Mouse (Mus musculus) MEL (cell line): Measurements from ENCODE around the gene Slc1a1. TPM values are rescaled to one million over a fixed set of nuclear protein-coding genes. Genes with fewer than 3 reads are reported as not detected.

ENCODE experiments used
- DNase-seq: peaks from one replicate; pipeline ENCODE4 v3.0.0; 2011; ENCODE audit warnings: low read depth, low spot score
- H3K27ac ChIP-seq: 2 replicates; pipeline ENCODE4 v1.5.1; 2012; ENCODE audit warnings: low read depth, mild to moderate bottlenecking, control low read depth, low read length, moderate library complexity; ENCODE audit not compliant: control insufficient read depth
- H3K27me3 ChIP-seq, 2 experiments: fragments of 150-350 bp in 1 of 2; sonication (generic) in 1 of 2; 2 replicates each; pipeline ENCODE4 v1.6.1; 2012; ENCODE audit warnings: low read length in 2 of 2, mild to moderate bottlenecking in 2 of 2, improper control_type of control experiment in 1 of 2, moderate library complexity in 1 of 2; ENCODE audit not compliant: insufficient read depth in 2 of 2, control insufficient read depth in 1 of 2
- H3K36me3 ChIP-seq, 2 experiments: 2 replicates each; pipeline ENCODE4 v1.6.1; 2012 to 2014; ENCODE audit warnings: low read length in 2 of 2, improper control_type of control experiment in 1 of 2, inconsistent platforms in 1 of 2, mild to moderate bottlenecking in 1 of 2; ENCODE audit not compliant: insufficient read depth in 2 of 2, control insufficient read depth in 1 of 2
- H3K4me1 ChIP-seq, 2 experiments: fragments of 150-350 bp in 1 of 2; sonication (generic) in 1 of 2; 2 replicates each; pipeline ENCODE4 v1.6.1; 2012; ENCODE audit warnings: low read length in 2 of 2, improper control_type of control experiment in 1 of 2, mild to moderate bottlenecking in 1 of 2; ENCODE audit not compliant: insufficient read depth in 2 of 2, control insufficient read depth in 1 of 2
- H3K4me3 ChIP-seq, 2 experiments: fragments of 150-350 bp in 1 of 2; sonication (generic) in 1 of 2; 2 replicates each; pipeline ENCODE4 v1.5.1; 2012; ENCODE audit warnings: low read depth in 2 of 2, low read length in 2 of 2, mild to moderate bottlenecking in 2 of 2, moderate library complexity in 2 of 2, control low read depth in 1 of 2, improper control_type of control experiment in 1 of 2; ENCODE audit not compliant: control insufficient read depth in 1 of 2, insufficient read depth in 1 of 2
- H3K79me2 ChIP-seq: 2 replicates; pipeline ENCODE4 v1.6.1; 2012; ENCODE audit warnings: mild to moderate bottlenecking, low read length, moderate library complexity; ENCODE audit not compliant: control insufficient read depth, poor library complexity, insufficient read depth
- H3K9ac ChIP-seq: 2 replicates; pipeline ENCODE4 v1.6.1; 2012; ENCODE audit warnings: low read depth, mild to moderate bottlenecking, control low read depth, low read length, moderate library complexity; ENCODE audit not compliant: control insufficient read depth, poor library complexity, severe bottlenecking
- H3K9me3 ChIP-seq: fragments of 150-350 bp; sonication (generic); replicated peaks from 2 replicates; pipeline ENCODE4 v1.6.1; 2012; ENCODE audit warnings: mild to moderate bottlenecking, low read length, improper control_type of control experiment, moderate library complexity; ENCODE audit not compliant: insufficient read depth
- CHD2 ChIP-seq: IDR thresholded peaks from 2 replicates; pipeline ENCODE4 v1.6.1; 2011; ENCODE audit warnings: low read length, improper control_type of control experiment
- E2F4 ChIP-seq: IDR thresholded peaks from 2 replicates; pipeline ENCODE4 v1.6.1; 2011; ENCODE audit warnings: low read depth, low read length, improper control_type of control experiment, borderline replicate concordance
- EP300 ChIP-seq, 2 experiments: IDR thresholded peaks; 2 replicates each; pipeline ENCODE4 v1.6.1; 2011; ENCODE audit warnings: improper control_type of control experiment in 2 of 2, low read length in 2 of 2, low read depth in 1 of 2, mild to moderate bottlenecking in 1 of 2
- GABPA ChIP-seq: IDR thresholded peaks from 2 replicates; pipeline ENCODE4 v1.6.1; 2012; ENCODE audit warnings: low read depth, mild to moderate bottlenecking, inconsistent platforms, low read length, improper control_type of control experiment, moderate library complexity
- JUND ChIP-seq: IDR thresholded peaks from 2 replicates; pipeline ENCODE4 v1.6.1; 2011; ENCODE audit warnings: low read depth, mild to moderate bottlenecking, improper control_type of control experiment, low read length
- KAT2A ChIP-seq: conservative IDR thresholded peaks from 2 replicates; pipeline ENCODE4 v1.6.1; 2012; ENCODE audit warnings: low read depth, low read length, improper control_type of control experiment, inconsistent platforms
- MAX ChIP-seq: IDR thresholded peaks from 2 replicates; pipeline ENCODE4 v1.6.1; 2011; ENCODE audit warnings: low read length, improper control_type of control experiment
- MEF2A ChIP-seq: IDR thresholded peaks from 2 replicates; pipeline ENCODE4 v1.6.1; 2014; ENCODE audit warnings: low read depth, mild to moderate bottlenecking, inconsistent platforms, low read length, improper control_type of control experiment; ENCODE audit not compliant: poor library complexity, insufficient replicate concordance, severe bottlenecking; ENCODE audit errors: extremely low read depth
- MYB ChIP-seq: IDR thresholded peaks from 2 replicates; pipeline ENCODE4 v1.6.1; 2011; ENCODE audit warnings: mild to moderate bottlenecking, low read depth, low read length, improper control_type of control experiment
- MYC ChIP-seq: IDR thresholded peaks from 2 replicates; pipeline ENCODE4 v1.6.1; 2011; ENCODE audit warnings: low read depth, mild to moderate bottlenecking, low read length, improper control_type of control experiment, moderate library complexity
- NRF1 ChIP-seq: IDR thresholded peaks from 2 replicates; pipeline ENCODE4 v1.6.1; 2014; ENCODE audit warnings: low read depth, mild to moderate bottlenecking, inconsistent platforms, low read length, improper control_type of control experiment, moderate library complexity; ENCODE audit not compliant: poor library complexity, insufficient read depth, severe bottlenecking
- POLR2AphosphoS5 ChIP-seq: IDR thresholded peaks from 2 replicates; pipeline ENCODE4 v1.6.1; 2012; ENCODE audit warnings: low read depth, borderline replicate concordance, mild to moderate bottlenecking, inconsistent platforms, low read length, moderate library complexity, mixed read lengths
- SIN3A ChIP-seq: IDR thresholded peaks from 2 replicates; pipeline ENCODE4 v1.6.1; 2012; ENCODE audit warnings: low read length, improper control_type of control experiment, inconsistent platforms
- TAL1 ChIP-seq: IDR thresholded peaks from 2 replicates; pipeline ENCODE4 v1.6.1; 2012; ENCODE audit warnings: mild to moderate bottlenecking, inconsistent platforms, low read length, moderate library complexity, mixed read lengths
- TCF12 ChIP-seq: IDR thresholded peaks from 2 replicates; pipeline ENCODE4 v1.6.1; 2014; ENCODE audit warnings: low read depth, mild to moderate bottlenecking, inconsistent platforms, low read length, improper control_type of control experiment, moderate library complexity
- UBTF ChIP-seq: IDR thresholded peaks from 2 replicates; pipeline ENCODE4 v1.6.1; 2012; ENCODE audit warnings: low read depth, mild to moderate bottlenecking, inconsistent platforms, low read length, improper control_type of control experiment, moderate library complexity, borderline replicate concordance; ENCODE audit not compliant: insufficient read depth
- ZMIZ1 ChIP-seq: IDR thresholded peaks from 2 replicates; pipeline ENCODE4 v1.6.1; 2012; ENCODE audit warnings: low read depth, mild to moderate bottlenecking, inconsistent platforms, low read length, improper control_type of control experiment, moderate library complexity
- ZNF384 ChIP-seq: IDR thresholded peaks from 2 replicates; pipeline ENCODE4 v1.6.1; 2012; ENCODE audit warnings: low read depth, mild to moderate bottlenecking, inconsistent platforms, low read length, improper control_type of control experiment
- polyA plus RNA-seq, 2 experiments: library from polyadenylated mRNA; stranded (reverse) in 1 of 2; unstranded in 1 of 2; fragments of >175 nt in 1 of 2; fragments of >200 nt in 1 of 2; gene quantifications; 2 replicates each; pipeline versions ENCODE4 v1.2.1 to v1.2.4; 2012; ENCODE audit warnings: low replicate concordance in 2 of 2, low read depth in 1 of 2; ENCODE audit not compliant: insufficient read length in 2 of 2, insufficient read depth in 1 of 2, missing spikeins in 1 of 2
- total RNA-seq: library from RNA; depleted of rRNA; stranded (reverse); fragments of 300-350 nt; gene quantifications from 2 replicates; pipeline ENCODE4 v1.2.3, GENCODE M21; 2012

The Slc1a1 gene
- total and polyA plus RNA-seq, 3 experiments = 0.07 TPM; not detected in 2

GRCm38 (mm10) chr19:28852001-28852400 is 17.2 kb downstream of the Slc1a1 start:
- no peaks in the 10 kb centered on the region for H3K9me3 ChIP-seq
- H3K27ac ChIP-seq = no peak overlapping the region
- no peaks in the 10 kb centered on the region for H3K27me3 ChIP-seq
- no peak overlapping the region for H3K4me3 ChIP-seq
- no peak for DNase-seq
- H3K4me1 ChIP-seq = no peaks in the 10 kb centered on the region
- TF ChIP-seq UBTF (no peak), MYC (no peak), ZNF384 (no peak), GABPA (no peak), SIN3A (no peak), JUND (no peak), MAX (no peak), NRF1 (no peak)
- H3K79me2 ChIP-seq = no peaks in the 10 kb centered on the region
- no peaks in the 10 kb centered on the region for H3K36me3 ChIP-seq
- no peak overlapping the region for H3K9ac ChIP-seq

GRCm38 (mm10) chr19:28854831-28855230 is 20.0 kb downstream of the Slc1a1 start:
- Histone ChIP-seq H3K27me3 (no peaks in the 10 kb centered on the region), H3K36me3 (no peaks in the 10 kb centered on the region), H3K27ac (no peak overlapping the region), H3K4me1 (no peaks in the 10 kb centered on the region), H3K79me2 (no peaks in the 10 kb centered on the region), H3K9ac (no peak overlapping the region), H3K4me3 (no peak overlapping the region), H3K9me3 (no peaks in the 10 kb centered on the region)
- no peak for DNase-seq
- TF ChIP-seq JUND (no peak), TCF12 (no peak), KAT2A (no peak), ZMIZ1 (no peak), TAL1 (no peak), POLR2AphosphoS5 (no peak), E2F4 (no peak), EP300 (IDR thresholded peaks at IDR 0.05; ENCODE audit: low read depth in 1 of 2, low read length in 2 of 2) (no peak)

- no peak overlapping the region for H3K4me3 ChIP-seq
- no peak for TF ChIP-seq POLR2AphosphoS5
- no peak for TF ChIP-seq CHD2
- no peak for TF ChIP-seq MYB
- no peak for TF ChIP-seq MEF2A
- H3K36me3 ChIP-seq = no peaks in the 10 kb centered on the region
- no peak for DNase-seq
- H3K79me2 ChIP-seq = no peaks in the 10 kb centered on the region
- H3K9me3 ChIP-seq = no peaks in the 10 kb centered on the region
- H3K4me1 ChIP-seq = no peaks in the 10 kb centered on the region
- no peak overlapping the region for H3K9ac ChIP-seq
- H3K27ac ChIP-seq = no peak overlapping the region
- no peaks in the 10 kb centered on the region for H3K27me3 ChIP-seq
These were observed 25.4 kb downstream of the Slc1a1 start for GRCm38 (mm10) chr19:28860246-28860645.
